Mouse (Mus musculus) lung, postnatal 0 days (tissue): Measurements from ENCODE around the gene Adamts16. TPM values are rescaled to one million over a fixed set of nuclear protein-coding genes. Genes with fewer than 3 reads are reported as not detected.

Experiments
- ATAC-seq: fragments of 200-750 bp; cut with Nextera tagmentation; 2 replicates; pipeline ENCODE4 v1.8.0; 2017; ENCODE audit warnings: moderate library complexity
- DNase-seq: peaks from one replicate; pipeline ENCODE4 v3.0.0-alpha.2; 2016; ENCODE audit warnings: low spot score
- H3K27ac ChIP-seq: fragments of 300-500 bp; sonication (generic); 2 replicates; pipeline ENCODE4 v1.5.1; 2014; ENCODE audit warnings: antibody characterized with exemption, mild to moderate bottlenecking, low read length, mixed read lengths
- H3K27me3 ChIP-seq: fragments of 300-500 bp; sonication (generic); replicated peaks from 2 replicates; pipeline ENCODE4 v1.6.1; 2014; ENCODE audit warnings: low read length, mixed read lengths; ENCODE audit not compliant: insufficient read depth
- H3K36me3 ChIP-seq: fragments of 300-500 bp; sonication (generic); 2 replicates; pipeline ENCODE4 v1.6.1; 2014; ENCODE audit warnings: low read length, mixed read lengths; ENCODE audit not compliant: insufficient read depth
- H3K4me1 ChIP-seq: fragments of 300-500 bp; sonication (generic); 2 replicates; pipeline ENCODE4 v1.6.1; 2014; ENCODE audit warnings: antibody characterized with exemption, low read depth, low read length, mixed read lengths; ENCODE audit not compliant: insufficient read depth
- H3K4me2 ChIP-seq: fragments of 300-500 bp; sonication (generic); replicated peaks from 2 replicates; pipeline ENCODE4 v1.6.1; 2014; ENCODE audit warnings: low read depth, mild to moderate bottlenecking, low read length, moderate library complexity, mixed read lengths
- H3K4me3 ChIP-seq: fragments of 300-500 bp; sonication (generic); 2 replicates; pipeline ENCODE4 v1.5.1; 2014; ENCODE audit warnings: low read depth, low read length
- H3K9ac ChIP-seq: fragments of 300-500 bp; sonication (generic); replicated peaks from 2 replicates; pipeline ENCODE4 v1.6.1; 2014; ENCODE audit warnings: low read depth, mild to moderate bottlenecking
- H3K9me3 ChIP-seq: fragments of 300-500 bp; sonication (generic); 2 replicates; pipeline ENCODE4 v1.6.1; 2016; ENCODE audit warnings: low read length, mixed read lengths
- CTCF ChIP-seq: IDR thresholded peaks from 2 replicates; pipeline ENCODE4 v1.5.1; 2016; ENCODE audit warnings: antibody characterized with exemption, mild to moderate bottlenecking
- EP300 ChIP-seq: IDR thresholded peaks from 2 replicates; pipeline ENCODE4 v1.6.1; 2016; ENCODE audit warnings: antibody characterized with exemption, mild to moderate bottlenecking, control low read depth
- WGBS: fragments of 180-500 bp; shearing (Covaris S2); extraction: QIAGEN DNeasy Blood & Tissue Kit; methylation state at CpG from one replicate; pipeline ENCODE4 v1.1.7; 2014; 5-methylcytosine and 5-hydroxymethylcytosine counted together
- polyA plus RNA-seq: library from polyadenylated mRNA; unstranded; fragments of >200 nt; fragmentation: Nextera tagmentation; extraction: Ambion mirVana; gene quantifications from 2 replicates; pipeline ENCODE4 v1.2.1, GENCODE M21; 2015

Gene Adamts16
- polyA plus RNA-seq, 1 experiment from 2014 or later = not detected

DNA sequence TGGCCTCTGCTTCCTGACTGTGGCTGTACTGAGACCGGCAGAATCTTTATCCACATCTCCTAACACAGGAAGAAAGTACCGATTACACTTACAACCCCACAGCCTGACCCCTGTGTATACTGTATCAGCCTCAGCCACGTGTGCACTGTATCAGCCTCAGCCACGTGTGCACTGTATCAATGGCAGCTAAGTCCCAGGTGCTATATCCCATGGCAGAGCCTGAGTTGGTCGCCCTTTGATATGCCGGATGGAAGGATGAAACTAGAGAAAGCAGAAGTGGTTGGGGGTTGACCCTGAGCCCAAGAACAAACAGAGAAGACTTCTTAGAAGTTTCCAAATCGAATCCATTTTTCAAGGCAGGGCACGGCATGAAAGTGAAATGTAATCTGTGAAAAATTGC, 17.9 kb downstream of the Adamts16 start:
- WGBS = 25% methylated on average over 8 of the region's 8 CpGs
- Histone ChIP-seq H3K36me3 (no peaks in the 10 kb centered on the region), H3K27me3 (no peaks in the 10 kb centered on the region), H3K4me2 (no peak overlapping the region), H3K9me3 (no peaks in the 10 kb centered on the region), H3K4me3 (no peak overlapping the region), H3K27ac (no peak overlapping the region), H3K9ac (no peak overlapping the region), H3K4me1 (no peaks in the 10 kb centered on the region)
- TF ChIP-seq CTCF (no peak), EP300 (no peak)
- DNase-seq (no peak), ATAC-seq (no peak)

DNA sequence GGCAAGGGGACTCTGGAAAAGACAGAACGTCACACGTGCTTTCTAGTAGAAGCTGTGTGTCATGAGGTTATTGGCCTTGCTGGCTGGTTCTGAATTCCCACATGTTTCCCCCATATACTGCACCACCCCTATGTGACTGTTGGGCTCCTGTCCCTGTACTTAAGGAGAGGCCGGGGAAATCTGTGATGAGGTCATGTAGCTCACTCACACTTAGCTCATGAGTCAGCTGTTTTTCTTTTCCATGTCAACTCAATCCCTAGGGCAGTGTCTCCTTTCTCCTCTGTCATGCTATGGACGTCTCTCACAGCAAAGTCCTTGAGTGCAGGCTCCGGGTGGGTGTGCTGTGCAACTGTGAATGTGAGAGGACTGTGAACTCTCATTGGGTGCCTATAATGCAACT, 22.6 kb downstream of the Adamts16 start:
- no peak overlapping the region for H3K4me3 ChIP-seq
- ATAC-seq = no peak
- no peak overlapping the region for H3K27ac ChIP-seq
- no peaks in the 10 kb centered on the region for H3K36me3 ChIP-seq
- no peak for TF ChIP-seq EP300
- TF ChIP-seq CTCF = no peak
- no peaks in the 10 kb centered on the region for H3K9me3 ChIP-seq
- H3K27me3 ChIP-seq = no peaks in the 10 kb centered on the region
- no peak for DNase-seq
- H3K9ac ChIP-seq = no peak overlapping the region
- no peaks in the 10 kb centered on the region for H3K4me1 ChIP-seq
- 62% methylated on average over 5 of the region's 5 CpGs for WGBS
- H3K4me2 ChIP-seq = no peak overlapping the region

DNA sequence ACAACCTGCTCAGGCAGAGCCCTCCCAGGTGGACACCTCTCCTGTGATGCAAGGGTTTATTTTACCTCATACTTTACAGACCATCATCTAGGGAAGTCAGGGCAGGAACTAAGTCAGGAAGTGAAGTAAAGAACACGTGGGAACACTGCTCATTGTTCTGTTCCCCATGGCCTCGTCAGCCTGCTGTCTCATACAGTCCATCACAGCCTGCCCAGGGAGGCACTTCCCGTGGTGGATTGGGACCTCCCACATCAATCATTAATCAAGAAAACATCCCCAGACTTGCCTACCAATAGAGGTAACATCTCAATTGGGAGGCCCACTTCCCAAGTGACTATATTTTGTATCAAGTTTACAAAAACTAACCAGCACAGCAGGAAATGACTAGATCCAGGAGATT, 27.2 kb downstream of the Adamts16 start:
- ATAC-seq = no peak
- no peak for DNase-seq
- Histone ChIP-seq H3K36me3 (no peaks in the 10 kb centered on the region), H3K4me3 (no peak overlapping the region), H3K4me2 (no peak overlapping the region), H3K4me1 (no peaks in the 10 kb centered on the region), H3K9ac (no peak overlapping the region), H3K9me3 (no peaks in the 10 kb centered on the region), H3K27ac (no peak overlapping the region), H3K27me3 (no peaks in the 10 kb centered on the region)
- WGBS = 28% methylated on average over 3 of the region's 3 CpGs
- TF ChIP-seq EP300 (no peak), CTCF (no peak)

DNA sequence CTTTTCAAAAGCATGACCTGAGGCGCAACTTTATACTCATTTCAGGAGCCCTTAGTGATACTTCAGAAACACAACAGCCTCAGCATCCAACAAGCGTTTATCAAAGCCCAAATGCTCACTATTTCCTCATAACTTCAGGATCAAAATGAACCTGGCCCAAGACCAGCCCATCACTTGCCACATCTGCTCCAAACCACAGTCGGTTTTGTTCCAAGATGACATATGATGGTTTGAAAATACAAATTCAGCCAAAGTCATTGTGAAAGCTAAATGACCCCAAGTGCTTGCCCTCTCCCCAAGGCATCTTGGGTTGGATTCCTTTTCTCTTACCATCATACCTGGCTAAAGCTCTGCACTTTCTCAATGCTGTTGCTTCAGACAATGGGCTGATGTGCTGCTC, 36.1 kb downstream of the Adamts16 start:
- Histone ChIP-seq H3K9me3 (no peaks in the 10 kb centered on the region), H3K9ac (no peak overlapping the region), H3K27me3 (no peaks in the 10 kb centered on the region), H3K36me3 (no peaks in the 10 kb centered on the region), H3K4me1 (no peaks in the 10 kb centered on the region), H3K4me2 (no peak overlapping the region), H3K4me3 (no peak overlapping the region), H3K27ac (no peak overlapping the region)
- WGBS = 84% methylated on average over 3 of the region's 3 CpGs
- DNase-seq (no peak), ATAC-seq (no peak)
- TF ChIP-seq CTCF = no peak
- no peak for TF ChIP-seq EP300

DNA sequence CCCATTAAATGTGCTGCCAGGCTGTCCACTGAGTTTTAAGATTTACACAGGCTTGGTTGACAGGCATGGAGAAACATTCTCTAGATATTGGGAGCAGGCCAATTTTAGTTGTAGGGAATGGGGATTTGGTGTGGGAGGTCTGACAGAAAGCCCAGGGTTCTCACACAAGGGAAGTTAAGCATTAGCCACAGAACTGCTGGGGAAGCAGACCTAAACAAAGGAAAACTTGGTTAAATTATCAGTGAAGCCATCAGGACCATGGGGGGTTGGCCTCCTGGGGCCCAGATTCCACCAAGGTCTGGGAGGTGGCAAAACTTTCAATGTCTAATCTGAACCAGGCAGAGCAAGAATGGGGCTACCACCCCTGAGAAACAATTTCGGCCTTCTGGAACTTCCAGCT, 38.8 kb downstream of the Adamts16 start:
- H3K4me2 ChIP-seq = no peak overlapping the region
- H3K27me3 ChIP-seq = no peaks in the 10 kb centered on the region
- no peak for TF ChIP-seq EP300
- no peak for TF ChIP-seq CTCF
- 81% methylated on average over 1 of the region's 1 CpGs for WGBS
- no peak overlapping the region for H3K27ac ChIP-seq
- H3K9me3 ChIP-seq = no peaks in the 10 kb centered on the region
- ATAC-seq (no peak), DNase-seq (no peak)
- H3K4me1 ChIP-seq = no peaks in the 10 kb centered on the region
- H3K36me3 ChIP-seq = no peaks in the 10 kb centered on the region
- H3K4me3 ChIP-seq = no peak overlapping the region
- no peak overlapping the region for H3K9ac ChIP-seq

DNA sequence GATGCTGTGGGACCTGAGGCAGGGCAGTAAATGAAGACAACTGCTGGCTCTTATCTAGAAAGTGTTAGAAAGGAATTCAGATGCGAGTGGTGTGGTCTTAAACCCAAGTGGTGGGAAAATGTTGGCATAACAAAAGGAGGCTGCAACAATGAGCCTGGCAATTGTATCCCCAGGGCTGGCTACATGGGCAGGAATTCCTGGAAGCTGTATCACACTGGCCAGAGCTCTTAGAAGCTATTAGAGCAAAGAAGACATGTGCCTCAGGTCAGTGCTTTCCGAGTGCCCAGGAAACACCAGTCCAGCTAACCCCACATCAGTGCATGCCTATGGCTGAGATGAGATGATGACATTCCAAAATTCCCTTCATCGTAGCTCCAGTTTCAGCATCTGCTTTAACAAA, 42.3 kb downstream of the Adamts16 start:
- no peak overlapping the region for H3K9ac ChIP-seq
- 62% methylated on average over 3 of the region's 3 CpGs for WGBS
- H3K9me3 ChIP-seq = no peaks in the 10 kb centered on the region
- no peak overlapping the region for H3K4me2 ChIP-seq
- H3K27ac ChIP-seq = no peak overlapping the region
- no peaks in the 10 kb centered on the region for H3K36me3 ChIP-seq
- ATAC-seq (no peak), DNase-seq (no peak)
- no peak for TF ChIP-seq EP300
- TF ChIP-seq CTCF = no peak
- no peaks in the 10 kb centered on the region for H3K27me3 ChIP-seq
- no peak overlapping the region for H3K4me3 ChIP-seq
- no peaks in the 10 kb centered on the region for H3K4me1 ChIP-seq

DNA sequence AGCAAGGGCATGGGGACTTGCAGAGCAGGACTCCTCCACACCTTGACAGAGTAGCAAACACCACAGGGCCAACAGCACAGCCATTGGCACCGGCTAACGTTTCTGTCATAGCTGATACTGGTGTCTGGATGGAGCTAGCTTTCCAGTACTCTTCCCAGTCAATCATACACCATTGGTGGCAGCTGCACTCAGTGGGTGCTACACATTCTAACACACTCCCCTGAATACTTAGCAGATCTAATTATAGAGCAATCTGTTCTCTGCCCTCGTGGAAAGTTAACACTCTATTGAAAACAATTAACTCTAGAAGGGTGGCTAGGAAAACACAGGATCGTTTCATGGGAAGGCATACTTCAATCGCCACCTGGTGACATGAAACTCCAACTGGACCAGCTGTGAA, 43.2 kb downstream of the Adamts16 start:
- Histone ChIP-seq H3K4me2 (no peak overlapping the region), H3K27ac (no peak overlapping the region), H3K9ac (no peak overlapping the region), H3K36me3 (no peaks in the 10 kb centered on the region), H3K9me3 (no peaks in the 10 kb centered on the region), H3K27me3 (no peaks in the 10 kb centered on the region), H3K4me3 (no peak overlapping the region), H3K4me1 (no peaks in the 10 kb centered on the region)
- WGBS = 67% methylated on average over 5 of the region's 5 CpGs
- DNase-seq (no peak), ATAC-seq (no peak)
- no peak for TF ChIP-seq CTCF
- TF ChIP-seq EP300 = no peak
